Mouse (Mus musculus) heart, postnatal 0 days (tissue): ENCODE data around the gene Ctcf. TPM values are rescaled to one million over a fixed set of nuclear protein-coding genes. Genes with fewer than 3 reads are reported as not detected.

Source experiments
- ATAC-seq: fragments of 200-750 bp; cut with Nextera tagmentation; 2 replicates; pipeline ENCODE4 v1.8.0; 2017; ENCODE audit warnings: low read depth, moderate number of reproducible peaks, moderate library complexity; ENCODE audit not compliant: insufficient read depth
- DNase-seq: peaks from one replicate; pipeline ENCODE4 v3.0.0-alpha.2; 2016; ENCODE audit warnings: low spot score
- H3K27ac ChIP-seq: fragments of 300-500 bp; sonication (generic); 2 replicates; pipeline ENCODE4 v1.5.1; 2014; ENCODE audit warnings: low read depth, mild to moderate bottlenecking
- H3K27me3 ChIP-seq: fragments of 300-500 bp; sonication (generic); 2 replicates; pipeline ENCODE4 v1.6.1; 2014; ENCODE audit warnings: low read length, mixed read lengths; ENCODE audit not compliant: control insufficient read depth, insufficient read depth
- H3K36me3 ChIP-seq: fragments of 300-500 bp; sonication (generic); replicated peaks from 2 replicates; pipeline ENCODE4 v1.6.1; 2014; ENCODE audit warnings: low read length, mixed read lengths; ENCODE audit not compliant: control insufficient read depth, insufficient read depth
- H3K4me1 ChIP-seq: fragments of 300-500 bp; sonication (generic); 2 replicates; pipeline ENCODE4 v1.6.1; 2014; ENCODE audit warnings: antibody characterized with exemption; ENCODE audit not compliant: control insufficient read depth, insufficient read depth
- H3K4me2 ChIP-seq: fragments of 300-500 bp; sonication (generic); 2 replicates; pipeline ENCODE4 v1.6.1; 2014; ENCODE audit warnings: low read depth, mild to moderate bottlenecking, low read length, moderate library complexity
- H3K4me3 ChIP-seq: fragments of 300-500 bp; sonication (generic); 2 replicates; pipeline ENCODE4 v1.5.1; 2014; ENCODE audit warnings: low read depth, low read length
- H3K9ac ChIP-seq: fragments of 300-500 bp; sonication (generic); replicated peaks from 2 replicates; pipeline ENCODE4 v1.6.1; 2014; ENCODE audit warnings: low read depth, low read length, mixed read lengths
- H3K9me3 ChIP-seq: fragments of 300-500 bp; sonication (generic); replicated peaks from 2 replicates; pipeline ENCODE4 v1.6.1; 2016; ENCODE audit warnings: low read length; ENCODE audit not compliant: control insufficient read depth
- CTCF ChIP-seq: IDR thresholded peaks from 2 replicates; pipeline ENCODE4 v1.5.1; 2016; ENCODE audit warnings: antibody characterized with exemption, control low read depth, low read depth
- EP300 ChIP-seq: IDR thresholded peaks from 2 replicates; pipeline ENCODE4 v1.6.1; 2016; ENCODE audit warnings: antibody characterized with exemption, low read depth
- WGBS: fragments of 180-500 bp; shearing (Covaris S2); extraction: QIAGEN DNeasy Blood & Tissue Kit; methylation state at CpG from one replicate; pipeline ENCODE4 v1.1.7; 2014; 5-methylcytosine and 5-hydroxymethylcytosine counted together
- polyA plus RNA-seq: library from polyadenylated mRNA; unstranded; fragments of >200 nt; fragmentation: Nextera tagmentation; extraction: Ambion mirVana; gene quantifications from 2 replicates; pipeline ENCODE4 v1.2.1, GENCODE M21; 2015
- total RNA-seq: library from RNA; depleted of rRNA; stranded (reverse); fragments of >200 nt; gene quantifications from 2 replicates; pipeline ENCODE4 v1.2.3, GENCODE M21; 2014; ENCODE audit warnings: low replicate concordance

The Ctcf gene
- total and polyA plus RNA-seq, 2 experiments from 2014 or later: 13.7 to 42.0 TPM

DNA sequence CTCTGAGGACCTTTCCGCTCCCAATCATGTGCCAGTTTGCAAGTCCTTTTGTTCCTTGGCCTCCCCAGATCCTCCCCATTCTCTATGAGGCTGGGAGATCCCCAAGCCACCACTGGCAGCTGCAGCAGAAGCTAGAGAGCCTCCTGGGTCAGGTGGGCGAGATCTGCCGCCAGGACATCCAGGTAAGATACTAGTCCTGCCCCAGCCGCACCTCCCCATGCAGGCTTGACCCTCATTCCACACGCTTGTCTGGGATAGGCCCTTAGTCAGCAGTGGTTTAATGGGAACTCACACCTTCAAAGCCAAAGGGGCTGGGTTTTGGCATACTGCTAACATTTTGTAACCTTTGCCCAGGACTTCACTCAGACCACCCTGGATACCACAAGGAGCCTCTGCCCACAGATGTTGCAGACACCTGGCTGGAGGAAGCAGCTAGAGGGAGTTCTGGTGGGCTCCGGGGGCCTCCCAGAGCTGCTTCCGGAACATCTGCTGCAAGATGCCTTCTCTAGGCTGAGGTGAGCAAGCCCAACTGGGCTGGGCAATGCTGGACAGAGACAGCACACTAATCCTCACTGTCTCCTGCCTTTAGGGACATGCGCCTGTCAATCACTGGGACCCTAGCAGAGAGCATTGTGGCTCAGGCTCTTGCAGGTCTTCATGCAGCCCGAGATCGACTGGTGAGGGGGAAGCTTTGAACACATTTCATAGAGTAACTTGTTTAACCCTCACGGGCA lies 56.2 kb downstream of the Ctcf start:
- 91% methylated on average over 11 of the region's 11 CpGs for WGBS
- no peak overlapping the region for H3K27ac ChIP-seq
- ATAC-seq (no peak), DNase-seq (no peak)
- H3K36me3 ChIP-seq: peaks cover 10% of the 10 kb centered on the region
- H3K4me3 ChIP-seq: no peak overlapping the region
- peaks cover 6% of the 10 kb centered on the region for H3K4me1 ChIP-seq
- 0 out of 2 replicates have a peak, but pooled peaks cover 6% of the 10 kb centered on the region for H3K9me3 ChIP-seq
- peaks cover 19% of the 10 kb centered on the region; the same call in 1 of the 2 replicates for H3K27me3 ChIP-seq
- H3K9ac ChIP-seq: no peak overlapping the region
- TF ChIP-seq CTCF: no peak
- no peak for TF ChIP-seq EP300
- H3K4me2 ChIP-seq: no peak overlapping the region

DNA sequence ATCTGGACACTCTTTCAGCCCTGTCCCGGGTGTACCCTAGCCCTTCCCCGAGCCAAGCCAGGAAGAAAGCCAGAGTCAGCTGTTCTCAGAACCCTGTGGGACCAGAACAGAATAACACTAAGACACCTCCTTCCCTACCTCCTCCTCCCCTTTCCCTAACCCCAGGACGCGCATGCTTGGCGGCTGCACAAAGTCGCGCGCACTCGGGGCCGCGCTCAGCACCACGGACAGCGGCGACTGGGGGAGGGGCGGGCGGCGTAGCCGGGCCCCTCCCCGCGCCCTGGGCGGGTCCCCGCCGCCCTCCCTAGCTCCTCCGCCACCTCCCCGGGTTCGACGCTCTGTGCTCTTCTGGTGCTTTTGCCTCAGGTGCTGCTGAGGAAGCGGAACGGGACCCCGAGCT lies 57.3 kb downstream of the Ctcf start:
- H3K27me3 ChIP-seq: peaks cover 19% of the 10 kb centered on the region; the same call in 1 of the 2 replicates
- peaks cover 21% of the 10 kb centered on the region for H3K36me3 ChIP-seq
- peak; percentile 70 for ATAC-seq
- 13% methylated on average over 16 of the region's 30 CpGs for WGBS
- no peak overlapping the region for H3K9ac ChIP-seq
- H3K4me3 ChIP-seq: peak overlapping the region; percentile 40
- H3K27ac ChIP-seq: no peak overlapping the region
- DNase-seq: no peak
- peaks cover 6% of the 10 kb centered on the region for H3K4me1 ChIP-seq
- peak overlapping the region; percentile 65 for H3K4me2 ChIP-seq
- TF ChIP-seq EP300 (no peak), CTCF (no peak)
- H3K9me3 ChIP-seq: 0 out of 2 replicates have a peak, but pooled peaks cover 6% of the 10 kb centered on the region

DNA sequence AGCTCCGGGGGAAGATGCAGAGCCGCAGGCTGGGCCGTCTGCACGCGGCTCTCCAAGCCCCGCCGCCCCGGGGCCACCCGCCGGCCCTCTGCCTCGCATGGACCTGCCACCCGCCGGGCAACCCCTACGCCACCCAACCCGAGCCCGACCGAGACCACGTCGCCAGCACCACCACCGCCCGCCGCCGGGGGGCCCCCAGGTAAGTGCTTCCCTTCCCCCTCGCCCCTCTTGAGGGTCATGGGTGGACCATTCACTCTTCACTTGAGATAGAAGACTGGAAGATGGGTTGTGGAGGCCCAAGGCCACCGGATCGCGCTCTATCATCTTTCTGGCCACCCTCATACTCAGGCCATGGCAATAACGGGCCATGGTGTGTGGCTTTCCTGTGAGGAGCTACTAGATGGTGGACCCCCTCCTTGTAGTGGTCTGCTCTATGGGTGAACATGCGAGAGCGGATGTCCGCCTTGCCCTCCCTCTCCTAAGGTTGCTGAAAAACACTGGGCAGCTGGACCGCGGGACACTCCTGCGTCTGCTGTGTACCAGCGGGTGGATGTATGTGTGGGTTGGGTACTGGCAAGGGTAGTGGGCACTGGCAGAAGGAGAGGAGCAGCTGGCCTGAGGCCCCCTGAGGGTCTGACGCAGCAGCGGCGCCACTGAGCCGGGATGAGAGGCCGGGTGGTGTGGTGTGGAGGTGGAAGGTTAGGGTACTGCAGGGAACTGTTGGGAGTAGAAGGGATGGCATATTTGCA lies 57.9 kb downstream of the Ctcf start:
- ATAC-seq (peak; percentile 16; the same call in 1 of the 2 replicates), DNase-seq (no peak)
- no peak overlapping the region for H3K9ac ChIP-seq
- H3K4me3 ChIP-seq: peak overlapping the region; percentile 40
- peaks cover 24% of the 10 kb centered on the region for H3K36me3 ChIP-seq
- peaks cover 19% of the 10 kb centered on the region; the same call in 1 of the 2 replicates for H3K27me3 ChIP-seq
- TF ChIP-seq CTCF (no peak; the same call in 1 of the 2 replicates), EP300 (no peak)
- H3K27ac ChIP-seq: no peak overlapping the region
- H3K4me2 ChIP-seq: peak overlapping the region; percentile 65
- 0 out of 2 replicates have a peak, but pooled peaks cover 6% of the 10 kb centered on the region for H3K9me3 ChIP-seq
- WGBS: 10% methylated on average over 40 of the region's 40 CpGs
- H3K4me1 ChIP-seq: peaks cover 6% of the 10 kb centered on the region

DNA sequence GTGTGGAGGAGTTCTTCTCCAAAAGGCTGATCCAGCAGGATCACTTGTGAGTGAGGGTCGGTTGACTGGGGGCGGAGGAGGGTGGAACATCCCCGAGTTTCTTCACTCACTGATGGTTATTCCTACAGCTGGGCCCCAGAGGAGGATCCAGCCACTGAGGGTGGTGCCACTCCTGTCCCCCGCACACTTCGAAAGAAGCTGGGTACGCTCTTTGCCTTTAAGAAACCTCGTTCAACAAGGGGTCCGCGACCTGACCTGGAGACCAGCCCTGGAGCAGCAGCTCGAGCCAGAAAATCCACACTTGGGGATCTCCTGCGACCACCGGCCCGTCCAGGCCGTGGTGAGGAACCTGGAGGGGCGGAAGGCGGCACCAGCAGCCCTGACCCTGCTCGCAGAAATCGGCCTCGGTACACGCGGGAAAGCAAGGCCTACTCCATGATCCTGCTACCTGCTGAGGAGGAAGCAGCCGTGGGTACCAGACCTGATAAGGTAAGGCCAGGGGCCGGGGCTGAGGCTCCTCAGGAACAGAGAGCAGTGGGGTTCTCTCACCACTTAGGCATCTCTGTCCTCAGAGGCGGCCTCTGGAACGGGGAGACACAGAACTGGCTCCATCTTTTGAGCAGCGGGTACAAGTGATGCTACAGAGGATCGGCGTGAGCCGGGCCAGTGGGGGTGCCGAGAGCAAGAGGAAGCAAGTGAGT lies 58.9 kb downstream of the Ctcf start:
- H3K9ac ChIP-seq: no peak overlapping the region
- no peak for TF ChIP-seq CTCF
- no peak for TF ChIP-seq EP300
- WGBS: 68% methylated on average over 30 of the region's 30 CpGs
- H3K27me3 ChIP-seq: peaks cover 16% of the 10 kb centered on the region; the same call in 1 of the 2 replicates
- no peak overlapping the region for H3K27ac ChIP-seq
- ATAC-seq: no peak
- DNase-seq: no peak
- H3K4me1 ChIP-seq: peaks cover 10% of the 10 kb centered on the region
- no peak overlapping the region for H3K4me3 ChIP-seq
- H3K9me3 ChIP-seq: 0 out of 2 replicates have a peak, but pooled peaks cover 6% of the 10 kb centered on the region
- H3K36me3 ChIP-seq: peaks cover 24% of the 10 kb centered on the region
- no peak overlapping the region for H3K4me2 ChIP-seq

DNA sequence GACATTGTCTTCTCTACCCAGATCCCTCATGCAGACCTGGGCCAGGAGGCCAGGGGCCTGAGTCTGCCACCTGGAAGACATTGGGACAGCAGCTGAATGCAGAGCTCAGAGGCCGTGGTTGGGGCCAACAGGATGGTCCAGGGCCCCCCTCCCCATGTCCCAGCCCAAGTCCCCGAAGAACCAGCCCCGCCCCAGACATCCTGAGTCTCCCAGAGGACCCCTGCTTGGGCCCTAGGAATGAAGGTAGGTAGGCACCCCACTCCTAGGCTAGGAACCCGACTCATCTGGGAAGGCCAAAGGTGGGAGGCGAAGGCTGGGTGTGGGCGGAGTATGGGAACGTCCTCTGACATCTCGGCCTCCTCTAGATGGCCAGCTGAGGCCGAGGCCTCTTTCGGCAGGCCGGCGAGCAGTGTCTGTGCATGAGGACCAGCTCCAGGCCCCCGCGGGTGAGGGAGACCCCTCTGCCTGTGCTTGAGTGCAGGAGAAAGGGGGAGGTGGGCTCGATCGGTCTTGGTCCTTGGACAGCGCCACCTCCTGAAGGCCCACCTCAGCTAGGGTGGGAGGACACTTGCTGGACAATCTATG lies 60.9 kb downstream of the Ctcf start:
- peaks cover 15% of the 10 kb centered on the region; the same call in 1 of the 2 replicates for H3K27me3 ChIP-seq
- H3K4me2 ChIP-seq: no peak overlapping the region
- no peak for DNase-seq
- peaks cover 24% of the 10 kb centered on the region for H3K36me3 ChIP-seq
- H3K27ac ChIP-seq: no peak overlapping the region
- H3K4me3 ChIP-seq: no peak overlapping the region
- no peak for ATAC-seq
- H3K9me3 ChIP-seq: 0 out of 2 replicates have a peak, but pooled peaks cover 6% of the 10 kb centered on the region
- WGBS: 90% methylated on average over 17 of the region's 17 CpGs
- TF ChIP-seq CTCF: no peak
- TF ChIP-seq EP300: no peak
- H3K4me1 ChIP-seq: peaks cover 13% of the 10 kb centered on the region
- no peak overlapping the region for H3K9ac ChIP-seq
